Mouse (Mus musculus) testis, adult 2 months (tissue): ENCODE measurements around the gene Col27a1.

Experiments used
- CTCF ChIP-seq: fragments of 200-500 bp; IDR thresholded peaks from 2 replicates; pipeline ENCODE4 v1.5.1; 2012; ENCODE audit warnings: low read depth, mild to moderate bottlenecking, inconsistent platforms, low read length, moderate library complexity; ENCODE audit not compliant: control insufficient read depth, insufficient read depth, insufficient replicate concordance
- POLR2A ChIP-seq: fragments of 200-500 bp; IDR thresholded peaks from 2 replicates; pipeline ENCODE4 v1.6.1; 2012; ENCODE audit warnings: low read depth, mild to moderate bottlenecking, inconsistent platforms, low read length, moderate library complexity; ENCODE audit not compliant: control insufficient read depth

DNA sequence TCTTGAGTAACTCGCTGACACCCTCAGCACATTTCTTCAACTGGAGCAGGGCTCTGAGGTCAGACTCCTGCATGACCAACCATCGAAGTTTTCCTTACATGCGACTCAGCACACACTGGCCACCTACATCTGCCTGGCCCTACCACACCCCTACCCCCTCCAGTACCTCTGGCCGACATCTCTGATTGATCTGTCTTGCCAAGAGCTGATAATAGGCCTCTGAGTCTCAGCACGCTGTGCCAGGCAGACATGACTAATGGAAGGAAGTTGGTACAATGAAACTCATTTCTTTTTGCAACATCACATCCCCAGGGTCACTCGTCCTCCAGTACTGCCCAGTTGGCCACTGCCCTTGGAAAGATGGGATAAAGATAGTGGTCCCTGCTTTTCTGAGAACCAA lies 35.1 kb downstream of the Col27a1 start:
- TF ChIP-seq CTCF = no peak
- TF ChIP-seq POLR2A = no peak
